Mouse (Mus musculus): ENCODE data around the gene Srpk2.

DNA sequence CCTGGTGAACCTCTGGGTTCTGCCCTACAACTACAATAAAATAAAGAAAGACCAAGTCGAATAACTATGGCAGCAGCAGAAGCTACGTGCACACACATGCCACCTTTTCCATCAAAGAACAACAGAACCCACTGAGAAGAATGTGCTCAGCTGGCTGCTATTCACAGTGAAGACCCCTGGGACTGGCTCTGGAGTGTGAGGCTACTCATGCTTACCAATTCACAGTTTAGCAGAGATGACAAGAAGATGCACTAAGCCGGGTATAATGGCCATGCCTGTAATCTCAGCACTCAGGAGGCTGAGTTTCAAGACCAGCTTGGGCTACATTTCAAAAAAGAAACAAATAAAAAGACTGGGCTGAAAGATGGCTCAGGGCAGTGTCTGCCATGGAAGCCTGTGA is 167.5 kb downstream of the Srpk2 start:
- TF ChIP-seq POLR2A (IDR thresholded peaks at IDR 0.05; ENCODE audit: insufficient read depth, low read depth, low read length) (no peak), CTCF (IDR thresholded peaks at IDR 0.05; ENCODE audit: insufficient read depth, low read depth, low read length) (no peak)

All from olfactory bulb, adult 2 months (tissue).